Mouse (Mus musculus): ENCODE data around the gene Zbtb46. TPM values are rescaled to one million over a fixed set of nuclear protein-coding genes. Genes with fewer than 3 reads are reported as not detected.

Gene Zbtb46
- total RNA-seq, 2 experiments from 2014 or later = 3.5 TPM

DNA sequence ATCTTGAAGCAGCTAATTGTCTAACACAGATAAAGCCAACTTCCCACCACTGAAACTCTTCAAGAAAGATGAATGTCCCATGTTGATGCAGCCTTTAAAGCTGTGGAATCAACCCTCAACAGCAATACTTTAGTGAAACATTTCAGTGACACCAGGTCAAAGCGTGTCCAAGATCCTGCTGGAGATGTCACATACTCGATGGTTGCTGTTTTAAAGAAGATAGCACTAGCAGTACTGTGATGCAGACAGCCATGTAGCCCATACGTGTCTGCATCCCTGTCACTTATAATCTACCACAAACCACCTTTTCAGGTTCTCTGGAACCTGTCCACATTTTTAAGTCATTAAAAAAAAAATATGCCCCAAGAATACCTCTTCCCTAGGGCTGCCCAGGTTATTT lies 55.5 kb downstream of the Zbtb46 start:
- no peak for DNase-seq

- no peak for DNase-seq
These were observed 57.7 kb downstream of the Zbtb46 start for GRCm38 (mm10) chr2:181401497-181401896.

GRCm38 (mm10) chr2:181397207-181397761 lies 61.9 kb downstream of the Zbtb46 start:
- no peak for DNase-seq

GRCm38 (mm10) chr2:181394086-181394485 lies 65.1 kb downstream of the Zbtb46 start:
- no peak for DNase-seq

- DNase-seq = peak; percentile 69
These were observed 66.5 kb downstream of the Zbtb46 start for GRCm38 (mm10) chr2:181392600-181393213.

- no peak for DNase-seq
These were observed 67.7 kb downstream of the Zbtb46 start for GRCm38 (mm10) chr2:181391541-181391940.

DNA sequence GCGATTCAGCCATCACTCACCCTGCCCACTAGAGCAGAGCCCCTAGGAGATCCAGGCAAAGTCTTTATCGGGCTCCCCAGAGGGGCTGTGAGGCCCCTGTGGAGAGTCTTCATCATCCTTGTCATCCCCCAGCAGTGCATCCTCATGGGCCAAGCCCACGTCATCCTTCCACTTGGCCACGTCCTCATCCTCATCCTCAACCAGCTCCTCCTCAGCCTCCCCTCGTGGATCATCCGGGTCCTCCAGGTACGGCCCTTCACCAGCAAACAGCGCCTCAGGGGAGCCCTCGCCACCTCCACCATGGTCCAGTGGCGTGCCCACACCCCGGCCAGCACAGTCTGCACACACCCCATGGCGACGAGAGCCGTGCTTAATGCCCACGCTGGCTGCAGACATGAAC lies 68.2 kb downstream of the Zbtb46 start:
- DNase-seq = no peak

- DNase-seq = no peak
These were observed 68.9 kb downstream of the Zbtb46 start for GRCm38 (mm10) chr2:181390136-181390870.

GRCm38 (mm10) chr2:181386663-181387210 lies 72.5 kb downstream of the Zbtb46 start:
- DNase-seq = no peak

- DNase-seq = peak; percentile 74
These were observed 73.3 kb downstream of the Zbtb46 start for GRCm38 (mm10) chr2:181385885-181386284.

DNA sequence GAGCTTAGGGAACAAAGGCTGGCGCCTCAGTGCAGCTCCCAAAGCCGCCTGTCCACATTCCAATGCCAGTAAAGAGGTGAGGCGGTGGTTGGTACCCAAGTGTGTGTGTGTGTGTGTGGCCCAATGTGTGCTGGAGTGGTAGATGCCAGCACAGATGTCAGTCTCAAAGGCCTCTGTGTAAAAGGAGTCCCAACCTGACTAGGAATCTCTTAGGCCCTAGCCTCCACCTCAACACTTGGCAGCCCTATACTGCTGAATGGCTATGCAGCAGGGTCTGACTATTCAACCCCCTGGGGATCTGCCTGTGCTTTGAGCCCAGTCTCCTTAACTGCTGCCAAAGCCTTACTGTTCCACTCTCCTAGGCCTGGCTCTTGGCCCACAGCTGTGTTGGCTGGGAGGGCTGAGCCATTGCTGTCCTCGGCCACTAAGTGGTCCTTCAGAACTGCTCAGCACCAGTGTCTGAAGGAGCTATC lies 74.3 kb downstream of the Zbtb46 start:
- DNase-seq = peak; percentile 82

DNA sequence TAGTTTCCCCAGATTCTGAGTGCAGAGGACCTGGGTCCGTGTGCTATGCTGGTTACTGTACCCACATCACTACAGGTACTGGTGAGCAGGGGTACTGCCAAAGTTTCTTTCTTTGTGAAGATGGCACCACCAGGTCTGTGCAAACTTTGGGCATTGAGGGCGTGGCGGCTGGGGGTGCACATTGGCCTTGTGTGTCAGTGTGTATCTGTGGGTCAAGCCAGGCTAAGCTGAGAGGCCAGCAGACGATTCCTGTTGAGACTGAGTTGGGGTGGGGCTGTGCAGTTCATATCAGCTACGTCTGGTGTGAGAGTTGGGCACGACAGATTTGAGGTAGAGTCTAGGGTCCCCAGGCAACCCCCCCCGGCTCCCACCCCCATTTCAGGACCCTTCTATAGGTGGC lies 74.8 kb downstream of the Zbtb46 start:
- DNase-seq = no peak

- DNase-seq = no peak
These were observed 77.5 kb downstream of the Zbtb46 start for GRCm38 (mm10) chr2:181381631-181382306.

- no peak for DNase-seq
These were observed 78.1 kb downstream of the Zbtb46 start for GRCm38 (mm10) chr2:181381107-181381506.

DNA sequence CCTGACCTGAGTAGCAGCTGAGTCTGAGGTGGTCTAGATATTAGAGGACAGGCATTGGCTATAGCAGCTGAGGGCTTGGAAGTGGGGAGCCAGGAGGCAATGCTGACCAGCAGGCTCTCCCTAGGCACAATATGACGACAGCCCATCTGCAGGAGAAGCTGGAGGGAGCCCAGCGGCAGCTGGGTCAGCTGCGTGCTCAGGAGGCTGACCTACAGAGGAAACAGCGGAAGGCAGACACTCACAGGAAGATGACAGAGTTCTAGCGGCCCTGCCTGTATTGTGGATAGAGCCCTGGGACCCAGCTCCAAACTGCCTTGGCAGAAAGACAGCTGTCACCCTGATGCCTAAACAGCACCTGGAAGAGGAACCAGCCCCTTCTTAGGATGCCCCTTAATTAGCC lies 79.0 kb downstream of the Zbtb46 start:
- DNase-seq = no peak

DNA sequence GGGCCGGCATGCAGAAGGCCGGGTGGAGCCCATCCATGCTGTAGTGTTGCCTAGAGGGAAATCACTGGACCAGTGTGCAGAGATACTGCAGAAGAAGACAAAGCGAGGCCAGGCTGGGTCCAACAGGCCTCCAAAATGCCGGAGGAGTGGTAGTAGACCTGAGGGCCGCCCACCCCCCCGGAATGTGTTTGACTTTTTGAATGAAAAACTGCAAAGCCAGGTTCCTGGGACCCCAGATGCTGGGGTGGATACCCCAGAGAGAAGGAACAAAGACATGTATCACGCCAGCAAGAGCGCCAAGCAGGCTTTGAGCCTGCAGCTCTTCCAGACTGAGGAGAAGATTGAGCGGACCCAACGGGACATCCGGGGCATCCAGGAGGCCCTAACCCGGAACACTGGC lies 79.4 kb downstream of the Zbtb46 start, which contains the start of gene Lime1:
Lime1 (plus strand) TSS at position 301 of the 400 bp plus-strand sequence.
- no peak for DNase-seq

GRCm38 (mm10) chr2:181378701-181379100 lies 80.5 kb downstream of the Zbtb46 start:
- no peak for DNase-seq

DNA sequence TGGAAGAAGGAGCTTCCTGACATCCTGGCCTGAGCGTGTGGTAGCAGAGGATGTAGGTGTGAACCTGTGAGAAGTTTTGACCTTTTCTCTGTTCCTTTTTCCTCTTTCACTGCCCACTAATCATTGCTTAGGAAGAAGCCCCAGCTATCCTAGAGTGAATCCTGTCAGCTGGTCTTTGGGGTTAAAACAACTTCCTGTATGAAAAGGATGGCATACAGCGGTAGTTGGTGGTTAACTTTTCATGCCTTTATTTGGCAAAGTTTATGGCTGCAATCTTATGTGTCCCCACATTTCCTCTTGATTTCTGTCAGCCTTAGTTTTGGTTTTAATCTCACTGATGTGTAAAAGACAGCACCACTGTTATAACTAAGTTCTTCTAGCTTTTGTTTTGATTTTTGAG lies 82.0 kb downstream of the Zbtb46 start:
- no peak for DNase-seq

GRCm38 (mm10) chr2:181375787-181376186 lies 83.4 kb downstream of the Zbtb46 start:
- no peak for DNase-seq

DNA sequence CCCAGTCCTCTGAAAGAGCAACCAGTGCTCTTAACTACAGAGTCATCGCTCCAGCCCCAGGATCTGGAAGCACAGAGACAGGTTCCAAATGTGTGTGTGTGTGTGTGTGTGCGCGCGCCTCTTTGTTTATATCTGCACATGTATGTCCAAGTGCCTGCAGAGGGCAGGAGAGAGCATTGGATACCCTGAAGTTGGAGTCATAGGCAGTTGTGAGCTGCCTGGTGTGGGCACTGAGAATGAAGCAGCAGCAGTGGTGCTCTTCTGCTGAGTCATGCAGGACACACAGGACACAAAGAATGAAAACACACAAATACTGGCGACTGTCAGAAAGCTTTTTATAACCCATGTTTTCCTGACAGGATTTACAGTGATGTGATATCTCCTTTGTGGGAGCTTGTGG lies 89.2 kb downstream of the Zbtb46 start:
- DNase-seq = no peak

GRCm38 (mm10) chr2:181365655-181366075 lies 93.6 kb downstream of the Zbtb46 start:
- DNase-seq = no peak

DNA sequence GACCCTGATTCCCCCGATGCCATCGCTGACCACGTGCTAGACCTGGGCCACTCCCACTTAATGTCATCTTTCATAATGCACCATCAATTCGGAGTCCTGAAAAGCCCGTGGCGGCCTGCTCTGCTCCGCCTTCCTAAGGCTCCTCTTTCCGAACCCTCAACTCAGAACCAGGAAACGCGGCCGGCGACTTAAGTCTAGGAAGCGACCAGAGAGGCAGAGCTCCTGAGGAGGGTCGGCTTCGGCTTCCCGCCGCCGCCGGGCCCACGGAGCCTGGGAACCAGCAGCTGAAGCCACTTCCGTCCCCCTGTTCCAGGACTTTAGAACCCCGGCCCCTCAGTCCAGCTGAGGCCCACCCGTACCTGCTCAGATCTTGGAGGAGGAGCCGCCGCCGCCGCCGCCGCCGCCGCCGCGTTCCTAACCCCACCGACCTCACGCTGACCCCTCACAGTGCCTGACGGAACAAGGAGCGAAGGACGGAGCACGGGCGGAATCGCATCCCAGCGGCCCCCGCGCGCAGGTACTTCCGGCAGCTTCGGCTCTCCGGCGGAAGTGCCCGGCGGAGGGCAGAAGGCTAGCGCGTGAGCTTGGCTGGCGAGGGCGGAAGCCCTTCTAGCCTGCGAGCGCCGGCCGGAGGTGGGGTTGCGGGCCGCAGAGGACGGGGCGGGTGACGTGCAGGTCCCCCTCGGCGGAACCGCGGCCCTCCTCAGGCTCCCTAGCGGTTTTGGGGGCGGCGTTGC lies 94.2 kb downstream of the Zbtb46 start, which contains the start of the genes Zgpat and Arfrp1:
Zgpat (plus strand) TSS at position 69 of the 737 bp plus-strand sequence.
Arfrp1 (minus strand) TSS at position 545 of the 737 bp plus-strand sequence.
- peak; percentile 88 for DNase-seq

All from gastrocnemius, postnatal 25 days (tissue).